Mouse (Mus musculus): ENCODE results near the gene Ntn4. TPM values are rescaled to one million over a fixed set of nuclear protein-coding genes. Genes with fewer than 3 reads are reported as not detected.

Ntn4 gene
- total and polyA plus RNA-seq, 3 experiments = 7.4 to 14.9 (median 14.0) TPM

- WGBS = 88% methylated on average over 5 of the region's 5 CpGs
- H3K4me3 ChIP-seq = no peak overlapping the region
- no peaks in the 10 kb centered on the region for H3K79me2 ChIP-seq (replicated peaks; ENCODE audit: control insufficient read depth, insufficient read depth, low read length)
- H3K27me3 ChIP-seq (ENCODE audit: control insufficient read depth, insufficient read depth, low read length) = no peaks in the 10 kb centered on the region
- H3K36me3 ChIP-seq (ENCODE audit: control insufficient read depth, insufficient read depth, low read length) = no peaks in the 10 kb centered on the region
- H3K27ac ChIP-seq = no peak overlapping the region
- no peak for DNase-seq
- no peak overlapping the region for H3K9ac ChIP-seq (ENCODE audit: low read depth, low read length)
- no peak for TF ChIP-seq CTCF (IDR thresholded peaks at IDR 0.05)
- no peak for TF ChIP-seq EP300 (IDR thresholded peaks at IDR 0.05; ENCODE audit: insufficient read depth, low read depth, low read length)
- TF ChIP-seq POLR2A (IDR thresholded peaks at IDR 0.05; ENCODE audit: insufficient read depth, low read depth, low read length) = no peak
- no peaks in the 10 kb centered on the region for H3K4me1 ChIP-seq (ENCODE audit: control insufficient read depth, insufficient read depth, low read length)
- intact Hi-C loops (cut with DNase I) = no loop called here
Measured at GRCm38 (mm10) chr10:93633563-93633962, 6.9 kb upstream of the Ntn4 start.

GRCm38 (mm10) chr10:93633971-93634370, 6.5 kb upstream of the Ntn4 start:
- no peak for TF ChIP-seq CTCF (IDR thresholded peaks at IDR 0.05)
- TF ChIP-seq EP300 (IDR thresholded peaks at IDR 0.05; ENCODE audit: insufficient read depth, low read depth, low read length) = no peak
- no peak for TF ChIP-seq POLR2A (IDR thresholded peaks at IDR 0.05; ENCODE audit: insufficient read depth, low read depth, low read length)
- DNase-seq = no peak
- Histone ChIP-seq H3K4me1 (ENCODE audit: control insufficient read depth, insufficient read depth, low read length) (no peaks in the 10 kb centered on the region), H3K79me2 (replicated peaks; ENCODE audit: control insufficient read depth, insufficient read depth, low read length) (no peaks in the 10 kb centered on the region), H3K9ac (ENCODE audit: low read depth, low read length) (no peak overlapping the region), H3K36me3 (ENCODE audit: control insufficient read depth, insufficient read depth, low read length) (no peaks in the 10 kb centered on the region), H3K4me3 (no peak overlapping the region), H3K27me3 (ENCODE audit: control insufficient read depth, insufficient read depth, low read length) (no peaks in the 10 kb centered on the region), H3K27ac (no peak overlapping the region)
- WGBS = 92% methylated on average over 2 of the region's 2 CpGs
- intact Hi-C loops (cut with DNase I) = no loop called here

- intact Hi-C loops (cut with DNase I) = no loop called here
- DNase-seq = no peak
- H3K27me3 ChIP-seq (ENCODE audit: control insufficient read depth, insufficient read depth, low read length) = no peaks in the 10 kb centered on the region
- WGBS = 61% methylated on average over 9 of the region's 9 CpGs
- H3K4me3 ChIP-seq = no peak overlapping the region
- no peaks in the 10 kb centered on the region for H3K79me2 ChIP-seq (replicated peaks; ENCODE audit: control insufficient read depth, insufficient read depth, low read length)
- H3K4me1 ChIP-seq (ENCODE audit: control insufficient read depth, insufficient read depth, low read length) = no peaks in the 10 kb centered on the region
- H3K9ac ChIP-seq (ENCODE audit: low read depth, low read length) = no peak overlapping the region
- no peak overlapping the region for H3K27ac ChIP-seq
- no peak for TF ChIP-seq POLR2A (IDR thresholded peaks at IDR 0.05; ENCODE audit: insufficient read depth, low read depth, low read length)
- no peak for TF ChIP-seq EP300 (IDR thresholded peaks at IDR 0.05; ENCODE audit: insufficient read depth, low read depth, low read length)
- TF ChIP-seq CTCF (IDR thresholded peaks at IDR 0.05) = no peak
- H3K36me3 ChIP-seq (ENCODE audit: control insufficient read depth, insufficient read depth, low read length) = no peaks in the 10 kb centered on the region
Measured at GRCm38 (mm10) chr10:93635941-93636340, 4.5 kb upstream of the Ntn4 start.

GRCm38 (mm10) chr10:93640953-93641820, 706 bp downstream of the Ntn4 start:
- peak overlapping the region; percentile 75 for H3K4me3 ChIP-seq
- no peaks in the 10 kb centered on the region for H3K27me3 ChIP-seq (ENCODE audit: control insufficient read depth, insufficient read depth, low read length)
- intact Hi-C loops (cut with DNase I) = loop anchor here (5.0 kb wide), 1 partner anchor 66 kb away; no protein-coding TSS in a partner anchor
- no peaks in the 10 kb centered on the region for H3K36me3 ChIP-seq (ENCODE audit: control insufficient read depth, insufficient read depth, low read length)
- peak overlapping the region; percentile 77 for H3K27ac ChIP-seq
- H3K9ac ChIP-seq (ENCODE audit: low read depth, low read length) = peak overlapping the region; percentile 84
- H3K4me1 ChIP-seq (ENCODE audit: control insufficient read depth, insufficient read depth, low read length) = no peaks in the 10 kb centered on the region
- DNase-seq = peak; percentile 72 to 73
- WGBS = under 1% methylated on average over 71 of the region's 73 CpGs
- TF ChIP-seq EP300 (IDR thresholded peaks at IDR 0.05; ENCODE audit: insufficient read depth, low read depth, low read length) = no peak
- TF ChIP-seq POLR2A (IDR thresholded peaks at IDR 0.05; ENCODE audit: insufficient read depth, low read depth, low read length) = no peak
- no peak for TF ChIP-seq CTCF (IDR thresholded peaks at IDR 0.05)
- no peaks in the 10 kb centered on the region for H3K79me2 ChIP-seq (replicated peaks; ENCODE audit: control insufficient read depth, insufficient read depth, low read length)

GRCm38 (mm10) chr10:93641821-93642746, 1.6 kb downstream of the Ntn4 start:
- Histone ChIP-seq H3K36me3 (ENCODE audit: control insufficient read depth, insufficient read depth, low read length) (no peaks in the 10 kb centered on the region), H3K79me2 (replicated peaks; ENCODE audit: control insufficient read depth, insufficient read depth, low read length) (no peaks in the 10 kb centered on the region), H3K27me3 (ENCODE audit: control insufficient read depth, insufficient read depth, low read length) (no peaks in the 10 kb centered on the region), H3K27ac (peak overlapping the region; percentile 77), H3K4me1 (ENCODE audit: control insufficient read depth, insufficient read depth, low read length) (no peaks in the 10 kb centered on the region), H3K9ac (ENCODE audit: low read depth, low read length) (peak overlapping the region; percentile 84), H3K4me3 (peak overlapping the region; percentile 75)
- peak; percentile 41 to 59 for DNase-seq
- WGBS = 8% methylated on average over 32 of the region's 32 CpGs
- intact Hi-C loops (cut with DNase I) = loop anchor here (5.0 kb wide), 1 partner anchor 65 kb away; no protein-coding TSS in a partner anchor
- TF ChIP-seq POLR2A (IDR thresholded peaks at IDR 0.05; ENCODE audit: insufficient read depth, low read depth, low read length) (no peak), EP300 (IDR thresholded peaks at IDR 0.05; ENCODE audit: insufficient read depth, low read depth, low read length) (no peak), CTCF (IDR thresholded peaks at IDR 0.05) (no peak)
